Mouse (Mus musculus): ENCODE measurements around the gene Eif4a3. TPM values are rescaled to one million over a fixed set of nuclear protein-coding genes. Genes with fewer than 3 reads are reported as not detected.

The Eif4a3 gene
- polyA plus RNA-seq, 1 experiment from 2014 or later, result 242 TPM

DNA sequence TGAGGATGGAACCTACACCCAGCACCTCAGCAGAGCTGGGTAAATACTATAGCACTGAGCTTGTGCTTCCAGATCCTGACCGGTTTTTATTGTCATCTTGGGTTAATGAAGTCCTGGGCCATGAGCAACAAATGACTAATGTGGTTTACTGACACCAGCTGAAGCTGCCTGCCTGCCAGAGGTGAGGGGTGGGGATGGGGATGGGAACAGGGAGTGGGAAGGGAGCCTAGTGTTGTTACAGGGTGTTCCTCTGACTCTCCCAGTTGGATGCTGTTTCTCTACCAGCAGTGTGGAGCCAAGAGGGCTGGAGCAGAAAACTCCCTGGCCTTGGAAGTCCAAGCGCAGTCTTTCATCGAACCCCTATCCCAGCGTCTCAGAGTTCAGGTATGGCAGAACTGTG lies 16.8 kb upstream of the Eif4a3 start:
- ATAC-seq (ENCODE audit: low read depth) (no peak), DNase-seq (no peak)
- H3K9me3 ChIP-seq (replicated peaks), result no peaks in the 10 kb centered on the region
- H3K4me3 ChIP-seq (replicated peaks), result no peak overlapping the region
- no peak overlapping the region for H3K9ac ChIP-seq
- H3K4me2 ChIP-seq, result no peak overlapping the region
- no peaks in the 10 kb centered on the region for H3K4me1 ChIP-seq (replicated peaks)
- no peak overlapping the region for H3K27ac ChIP-seq
- H3K36me3 ChIP-seq, result no peaks in the 10 kb centered on the region
- 83% methylated on average over 4 of the region's 4 CpGs for WGBS (ENCODE audit: insufficient replicate concordance)
- peaks cover 5% of the 10 kb centered on the region; the same call in 1 of the 2 replicates for H3K27me3 ChIP-seq

- no peaks in the 10 kb centered on the region for H3K9me3 ChIP-seq (replicated peaks)
- no peak overlapping the region for H3K4me2 ChIP-seq
- ATAC-seq (ENCODE audit: low read depth) (no peak), DNase-seq (no peak)
- no peaks in the 10 kb centered on the region for H3K4me1 ChIP-seq (replicated peaks)
- H3K36me3 ChIP-seq, result no peaks in the 10 kb centered on the region
- WGBS (ENCODE audit: insufficient replicate concordance), result 57% methylated on average over 17 of the region's 17 CpGs
- H3K9ac ChIP-seq, result no peak overlapping the region
- H3K27me3 ChIP-seq, result peaks cover 15% of the 10 kb centered on the region
- H3K27ac ChIP-seq, result no peak overlapping the region
- no peak overlapping the region for H3K4me3 ChIP-seq (replicated peaks)
Measured at GRCm38 (mm10) chr11:119314252-119314936, 14.5 kb upstream of the Eif4a3 start.

DNA sequence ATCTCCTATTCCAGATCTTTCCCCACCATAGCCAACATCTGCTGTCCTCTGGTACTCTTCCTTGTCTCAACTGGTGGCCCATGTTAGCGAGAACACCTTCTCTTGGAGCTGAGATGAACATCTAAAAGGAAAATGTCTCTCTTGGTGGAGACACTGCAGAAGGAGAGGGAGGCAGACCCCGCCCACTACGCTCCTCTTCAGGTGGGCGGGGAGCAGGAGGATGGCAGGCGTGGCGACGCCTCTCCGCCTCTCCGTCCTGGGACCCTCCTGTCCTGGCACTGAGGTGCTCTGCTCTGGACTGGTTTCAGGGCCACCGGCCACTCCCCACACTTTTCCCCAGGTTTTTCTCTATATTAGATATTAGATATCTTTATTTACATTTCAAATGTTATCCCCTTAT lies 10.7 kb upstream of the Eif4a3 start:
- DNase-seq (no peak), ATAC-seq (ENCODE audit: low read depth) (no peak)
- Histone ChIP-seq H3K9ac (no peak overlapping the region), H3K4me2 (no peak overlapping the region), H3K4me3 (replicated peaks) (no peak overlapping the region), H3K9me3 (replicated peaks) (no peaks in the 10 kb centered on the region), H3K27ac (no peak overlapping the region), H3K4me1 (replicated peaks) (0 out of 2 replicates have a peak, but pooled peaks cover 4% of the 10 kb centered on the region), H3K27me3 (peaks cover 24% of the 10 kb centered on the region), H3K36me3 (no peaks in the 10 kb centered on the region)
- 14% methylated on average over 10 of the region's 10 CpGs for WGBS (ENCODE audit: insufficient replicate concordance)

DNA sequence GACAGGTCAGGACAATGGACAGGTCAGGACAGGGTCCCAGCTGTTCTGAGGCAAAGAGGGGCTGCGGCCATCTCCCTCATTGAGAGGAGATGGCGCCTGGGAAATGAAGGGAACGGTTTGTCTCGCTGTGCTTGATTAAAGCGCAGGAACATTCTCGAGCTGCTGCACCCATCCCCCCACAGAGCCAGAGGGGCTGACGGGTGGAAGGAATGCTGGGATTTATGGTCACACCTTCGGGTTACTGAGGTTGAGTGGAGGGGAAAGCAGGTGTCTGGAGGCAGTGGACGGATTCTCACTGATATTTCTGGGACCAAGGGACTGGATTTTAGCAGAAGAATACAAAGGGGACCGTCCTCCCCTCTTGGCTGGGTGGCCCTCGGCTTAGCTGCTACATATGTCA lies 8.0 kb upstream of the Eif4a3 start:
- Histone ChIP-seq H3K4me1 (replicated peaks) (0 out of 2 replicates have a peak, but pooled peaks cover 4% of the 10 kb centered on the region), H3K4me2 (no peak overlapping the region), H3K36me3 (no peaks in the 10 kb centered on the region), H3K9me3 (replicated peaks) (no peaks in the 10 kb centered on the region), H3K27ac (no peak overlapping the region), H3K9ac (no peak overlapping the region), H3K27me3 (peaks cover 47% of the 10 kb centered on the region), H3K4me3 (replicated peaks) (no peak overlapping the region)
- no peak for ATAC-seq (ENCODE audit: low read depth)
- no peak for DNase-seq
- 30% methylated on average over 11 of the region's 11 CpGs for WGBS (ENCODE audit: insufficient replicate concordance)

DNA sequence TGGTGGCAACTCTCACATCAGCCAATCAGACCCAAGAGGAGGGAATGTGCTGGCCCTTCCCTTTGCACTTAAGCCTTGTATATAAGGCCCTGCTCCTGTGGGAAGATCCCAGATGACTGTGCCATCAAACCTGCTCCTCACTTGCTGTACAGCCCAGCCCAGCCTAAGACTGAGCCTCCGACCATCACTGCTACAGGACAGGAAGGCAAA lies 7.7 kb upstream of the Eif4a3 start, which contains the start of gene Card14:
Gene Card14, plus strand, starts transcription at position 111 of the 210 bp plus-strand sequence.
- no peaks in the 10 kb centered on the region for H3K36me3 ChIP-seq
- WGBS (ENCODE audit: insufficient replicate concordance), result 30% methylated on average over 1 of the region's 1 CpGs
- H3K9me3 ChIP-seq (replicated peaks), result no peaks in the 10 kb centered on the region
- no peak within 1 kb of the TSS for H3K4me2 ChIP-seq
- H3K27me3 ChIP-seq, result peaks cover 51% of the 10 kb centered on the region
- H3K4me3 ChIP-seq (replicated peaks), result no peak within 1 kb of the TSS
- 0 out of 2 replicates have a peak, but pooled peaks cover 4% of the 10 kb centered on the region for H3K4me1 ChIP-seq (replicated peaks)
- no peak within 1 kb of the TSS for H3K9ac ChIP-seq
- no peak within 1 kb of the TSS for H3K27ac ChIP-seq
- DNase-seq, result no peak
- no peak for ATAC-seq (ENCODE audit: low read depth)

GRCm38 (mm10) chr11:119306762-119307657 lies 7.1 kb upstream of the Eif4a3 start:
- H3K4me2 ChIP-seq, result no peak overlapping the region
- 44% methylated on average over 13 of the region's 13 CpGs for WGBS (ENCODE audit: insufficient replicate concordance)
- no peaks in the 10 kb centered on the region for H3K9me3 ChIP-seq (replicated peaks)
- no peaks in the 10 kb centered on the region for H3K36me3 ChIP-seq
- peaks cover 49% of the 10 kb centered on the region for H3K27me3 ChIP-seq
- 0 out of 2 replicates have a peak, but pooled peaks cover 4% of the 10 kb centered on the region for H3K4me1 ChIP-seq (replicated peaks)
- no peak overlapping the region for H3K9ac ChIP-seq
- DNase-seq (no peak), ATAC-seq (ENCODE audit: low read depth) (no peak)
- H3K27ac ChIP-seq, result no peak overlapping the region
- H3K4me3 ChIP-seq (replicated peaks), result no peak overlapping the region

GRCm38 (mm10) chr11:119304904-119305712 lies 5.2 kb upstream of the Eif4a3 start:
- Histone ChIP-seq H3K4me3 (replicated peaks) (no peak overlapping the region), H3K9ac (no peak overlapping the region), H3K4me2 (no peak overlapping the region), H3K27me3 (peaks cover 40% of the 10 kb centered on the region), H3K27ac (no peak overlapping the region), H3K4me1 (replicated peaks) (peaks cover 12% of the 10 kb centered on the region), H3K36me3 (no peaks in the 10 kb centered on the region), H3K9me3 (replicated peaks) (no peaks in the 10 kb centered on the region)
- ATAC-seq (ENCODE audit: low read depth) (no peak), DNase-seq (peak; percentile 23)
- WGBS (ENCODE audit: insufficient replicate concordance), result 41% methylated on average over 16 of the region's 16 CpGs

GRCm38 (mm10) chr11:119300986-119301385 lies 1.1 kb upstream of the Eif4a3 start:
- H3K27me3 ChIP-seq, result peaks cover 31% of the 10 kb centered on the region
- H3K27ac ChIP-seq, result no peak overlapping the region
- 18% methylated on average over 2 of the region's 2 CpGs for WGBS (ENCODE audit: insufficient replicate concordance)
- DNase-seq (no peak), ATAC-seq (ENCODE audit: low read depth) (no peak)
- no peaks in the 10 kb centered on the region for H3K9me3 ChIP-seq (replicated peaks)
- H3K4me1 ChIP-seq (replicated peaks), result peaks cover 26% of the 10 kb centered on the region
- H3K9ac ChIP-seq, result peak overlapping the region; percentile 97; the same call in 1 of the 2 replicates
- H3K4me2 ChIP-seq, result peak overlapping the region; percentile 90
- peak overlapping the region; percentile 97 for H3K4me3 ChIP-seq (replicated peaks)
- peaks cover 23% of the 10 kb centered on the region for H3K36me3 ChIP-seq

GRCm38 (mm10) chr11:119300246-119300935 lies 502 bp upstream of the Eif4a3 start:
- 1% methylated on average over 31 of the region's 31 CpGs for WGBS (ENCODE audit: insufficient replicate concordance)
- peak overlapping the region; percentile 66 for H3K27ac ChIP-seq
- ATAC-seq (ENCODE audit: low read depth), result peak; percentile 73; the same call in 1 of the 2 replicates

GRCm38 (mm10) chr11:119298917-119299316 lies 972 bp downstream of the Eif4a3 start:
- H3K27me3 ChIP-seq, result peaks cover 18% of the 10 kb centered on the region
- 8% methylated on average over 7 of the region's 7 CpGs for WGBS (ENCODE audit: insufficient replicate concordance)
- no peaks in the 10 kb centered on the region for H3K9me3 ChIP-seq (replicated peaks)
- H3K36me3 ChIP-seq, result peaks cover 44% of the 10 kb centered on the region
- peak overlapping the region; percentile 97 for H3K4me3 ChIP-seq (replicated peaks)
- H3K9ac ChIP-seq, result peak overlapping the region; percentile 97
- DNase-seq (no peak), ATAC-seq (ENCODE audit: low read depth) (no peak)
- H3K4me1 ChIP-seq (replicated peaks), result peaks cover 26% of the 10 kb centered on the region
- peak overlapping the region; percentile 87 for H3K27ac ChIP-seq
- peak overlapping the region; percentile 90 for H3K4me2 ChIP-seq

More at GRCm38 (mm10) chr11:119300246-119300935, 502 bp upstream of the Eif4a3 start:
- H3K4me3 ChIP-seq (replicated peaks), result peak overlapping the region; percentile 97
- peaks cover 26% of the 10 kb centered on the region for H3K4me1 ChIP-seq (replicated peaks)
- peaks cover 29% of the 10 kb centered on the region for H3K36me3 ChIP-seq
- peak overlapping the region; percentile 97 for H3K9ac ChIP-seq
- H3K4me2 ChIP-seq, result peak overlapping the region; percentile 90
- no peaks in the 10 kb centered on the region for H3K9me3 ChIP-seq (replicated peaks)
- H3K27me3 ChIP-seq, result peaks cover 31% of the 10 kb centered on the region
- no peak for DNase-seq
